Mouse (Mus musculus): Measurements from ENCODE around the gene Nr1i3. TPM values are rescaled to one million over a fixed set of nuclear protein-coding genes. Genes with fewer than 3 reads are reported as not detected.

The Nr1i3 gene
- polyA plus RNA-seq, 1 experiment, result not detected

GRCm38 (mm10) chr1:171193911-171194830, 19.6 kb upstream of the Nr1i3 start:
- H3K4me1 ChIP-seq (ENCODE audit: control insufficient read depth, insufficient read depth, low read length), result peaks cover 14% of the 10 kb centered on the region
- H3K4me3 ChIP-seq (ENCODE audit: insufficient read depth, low read length), result peak overlapping the region; percentile 3; the same call in 1 of the 2 replicates
- TF ChIP-seq POLR2A (IDR thresholded peaks at IDR 0.05; ENCODE audit: borderline replicate concordance, low read depth, low read length) (no peak), CTCF (IDR thresholded peaks at IDR 0.05; ENCODE audit: low read depth, low read length) (no peak)
- no peak overlapping the region for H3K27ac ChIP-seq (ENCODE audit: insufficient read depth, low read depth, low read length)

DNA sequence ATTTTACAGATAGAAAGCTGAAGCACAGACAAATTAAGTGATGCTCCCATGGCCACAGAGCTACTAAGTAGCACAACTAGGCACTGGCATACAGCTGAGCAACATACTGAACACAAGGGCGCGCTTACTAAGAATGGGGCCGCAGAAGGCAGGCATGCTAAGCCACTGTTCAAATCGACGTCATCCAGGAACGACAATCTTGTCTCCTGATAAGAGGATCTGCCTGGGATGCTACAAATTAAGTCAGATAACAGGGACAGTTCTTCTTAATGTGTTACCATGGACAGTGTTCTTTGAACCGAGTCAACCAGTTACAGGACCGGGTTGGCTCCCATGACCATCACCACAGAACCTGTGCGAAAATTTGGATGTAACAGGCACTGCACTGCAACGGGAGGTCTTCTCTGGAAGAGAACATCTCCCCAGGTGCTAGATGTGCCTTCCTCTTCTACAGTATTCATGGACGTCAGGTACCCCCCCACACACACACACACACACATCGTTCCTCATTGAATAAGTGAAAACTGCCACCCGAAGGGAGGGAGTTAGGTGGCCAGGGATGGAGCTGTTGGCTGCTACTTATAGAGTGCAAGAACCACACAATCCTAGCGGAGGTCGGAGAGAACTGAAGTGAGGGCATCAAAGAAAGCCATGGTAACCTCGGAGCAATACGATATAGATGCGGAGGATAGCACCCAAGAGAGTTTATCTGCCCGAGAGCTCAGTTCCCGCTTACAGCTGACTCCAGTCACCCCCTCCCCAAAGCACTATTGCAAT, 18.5 kb upstream of the Nr1i3 start:
- peak overlapping the region; percentile 85 for H3K4me3 ChIP-seq (ENCODE audit: insufficient read depth, low read length)
- TF ChIP-seq CTCF (IDR thresholded peaks at IDR 0.05; ENCODE audit: low read depth, low read length) (no peak), POLR2A (IDR thresholded peaks at IDR 0.05; ENCODE audit: borderline replicate concordance, low read depth, low read length) (no peak)
- peaks cover 14% of the 10 kb centered on the region for H3K4me1 ChIP-seq (ENCODE audit: control insufficient read depth, insufficient read depth, low read length)
- no peak overlapping the region for H3K27ac ChIP-seq (ENCODE audit: insufficient read depth, low read depth, low read length)

GRCm38 (mm10) chr1:171195887-171196397, 17.8 kb upstream of the Nr1i3 start, which contains the start of gene Pcp4l1:
Pcp4l1 (minus strand) TSS chr1:171196268.
- TF ChIP-seq CTCF (IDR thresholded peaks at IDR 0.05; ENCODE audit: low read depth, low read length), result no peak
- no peak for TF ChIP-seq POLR2A (IDR thresholded peaks at IDR 0.05; ENCODE audit: borderline replicate concordance, low read depth, low read length)
- H3K4me3 ChIP-seq (ENCODE audit: insufficient read depth, low read length), result peak within 1 kb of the TSS; percentile 85
- peaks cover 14% of the 10 kb centered on the region for H3K4me1 ChIP-seq (ENCODE audit: control insufficient read depth, insufficient read depth, low read length)
- no peak within 1 kb of the TSS for H3K27ac ChIP-seq (ENCODE audit: insufficient read depth, low read depth, low read length)

DNA sequence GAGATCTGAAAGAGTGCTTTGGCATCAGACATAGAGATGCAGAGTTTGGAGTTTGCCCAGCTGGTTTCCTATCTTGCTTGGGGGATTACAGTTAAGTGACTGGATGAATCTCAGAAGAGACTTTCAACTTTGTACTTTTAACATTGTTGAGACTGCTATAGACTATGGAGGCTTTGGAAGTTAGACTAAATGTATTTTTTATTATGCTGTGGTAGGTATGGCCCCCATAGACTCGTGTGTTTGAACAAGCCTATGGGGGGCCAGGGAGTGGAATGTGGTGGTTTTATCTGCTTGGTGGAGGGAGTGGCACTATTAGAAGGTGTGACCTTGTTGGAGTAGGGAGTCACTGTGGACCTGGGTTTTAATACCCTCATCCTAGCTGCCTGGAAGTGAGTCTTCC, 14.2 kb upstream of the Nr1i3 start:
- TF ChIP-seq POLR2A (IDR thresholded peaks at IDR 0.05; ENCODE audit: borderline replicate concordance, low read depth, low read length) (no peak), CTCF (IDR thresholded peaks at IDR 0.05; ENCODE audit: low read depth, low read length) (no peak)
- H3K4me3 ChIP-seq (ENCODE audit: insufficient read depth, low read length), result no peak overlapping the region

GRCm38 (mm10) chr1:171200769-171201168, 13.0 kb upstream of the Nr1i3 start:
- no peak overlapping the region for H3K4me3 ChIP-seq (ENCODE audit: insufficient read depth, low read length)
- H3K4me1 ChIP-seq (ENCODE audit: control insufficient read depth, insufficient read depth, low read length), result peaks cover 2% of the 10 kb centered on the region; the same call in 1 of the 2 replicates
- TF ChIP-seq POLR2A (IDR thresholded peaks at IDR 0.05; ENCODE audit: borderline replicate concordance, low read depth, low read length), result no peak
- no peak for TF ChIP-seq CTCF (IDR thresholded peaks at IDR 0.05; ENCODE audit: low read depth, low read length)
- no peak overlapping the region for H3K27ac ChIP-seq (ENCODE audit: insufficient read depth, low read depth, low read length)

More for the DNA sequence above, 14.2 kb upstream of the Nr1i3 start:
- Histone ChIP-seq H3K4me1 (ENCODE audit: control insufficient read depth, insufficient read depth, low read length) (peaks cover 4% of the 10 kb centered on the region; the same call in 1 of the 2 replicates), H3K27ac (ENCODE audit: insufficient read depth, low read depth, low read length) (no peak overlapping the region)

GRCm38 (mm10) chr1:171203471-171204248, 10.1 kb upstream of the Nr1i3 start:
- H3K27ac ChIP-seq (ENCODE audit: insufficient read depth, low read depth, low read length), result no peak overlapping the region
- H3K4me1 ChIP-seq (ENCODE audit: control insufficient read depth, insufficient read depth, low read length), result no peaks in the 10 kb centered on the region
- H3K4me3 ChIP-seq (ENCODE audit: insufficient read depth, low read length), result no peak overlapping the region
- TF ChIP-seq CTCF (IDR thresholded peaks at IDR 0.05; ENCODE audit: low read depth, low read length) (no peak), POLR2A (IDR thresholded peaks at IDR 0.05; ENCODE audit: borderline replicate concordance, low read depth, low read length) (no peak)

- Histone ChIP-seq H3K27ac (ENCODE audit: insufficient read depth, low read depth, low read length) (no peak overlapping the region), H3K4me3 (ENCODE audit: insufficient read depth, low read length) (no peak overlapping the region), H3K4me1 (ENCODE audit: control insufficient read depth, insufficient read depth, low read length) (peaks cover 1% of the 10 kb centered on the region)
- no peak for TF ChIP-seq CTCF (IDR thresholded peaks at IDR 0.05; ENCODE audit: low read depth, low read length)
- no peak for TF ChIP-seq POLR2A (IDR thresholded peaks at IDR 0.05; ENCODE audit: borderline replicate concordance, low read depth, low read length)
Measured at GRCm38 (mm10) chr1:171204249-171204644, 9.5 kb upstream of the Nr1i3 start.

- no peak overlapping the region for H3K4me3 ChIP-seq (ENCODE audit: insufficient read depth, low read length)
- no peak overlapping the region for H3K27ac ChIP-seq (ENCODE audit: insufficient read depth, low read depth, low read length)
- TF ChIP-seq POLR2A (IDR thresholded peaks at IDR 0.05; ENCODE audit: borderline replicate concordance, low read depth, low read length), result no peak
- no peak for TF ChIP-seq CTCF (IDR thresholded peaks at IDR 0.05; ENCODE audit: low read depth, low read length)
- H3K4me1 ChIP-seq (ENCODE audit: control insufficient read depth, insufficient read depth, low read length), result peaks cover 16% of the 10 kb centered on the region
Measured at GRCm38 (mm10) chr1:171205704-171206493, 7.9 kb upstream of the Nr1i3 start.
